Mouse (Mus musculus): ENCODE results near the gene Arhgap10.

Gene Arhgap10

GRCm38 (mm10) chr8:77517301-77518200, at the start of gene Arhgap10:
Arhgap10 (minus strand) TSS chr8:77517953.
- peak; percentile 87 to 90 for DNase-seq

DNA sequence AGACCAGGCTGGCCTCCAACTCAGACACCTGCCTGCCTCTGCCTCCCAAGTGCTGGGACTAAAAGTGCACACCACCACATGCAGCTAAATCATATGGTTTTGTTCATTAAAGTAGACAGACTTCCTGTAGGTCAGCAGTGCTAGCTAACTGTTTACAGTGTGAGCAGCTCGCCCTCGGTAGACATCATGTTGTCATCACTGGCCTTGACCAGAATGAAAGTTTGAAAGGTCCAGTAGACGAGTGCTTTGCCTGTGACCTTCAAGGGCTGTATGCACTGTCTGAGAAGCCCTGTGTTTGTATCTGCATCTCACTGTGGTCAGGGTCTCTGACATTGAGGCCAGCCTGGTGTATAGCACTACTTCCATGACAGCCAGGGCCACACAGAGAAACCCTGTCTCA, 43.7 kb upstream of the Arhgap10 start:
- no peak for DNase-seq

- no peak for DNase-seq
Observed at GRCm38 (mm10) chr8:77552491-77552890, 34.7 kb upstream of the Arhgap10 start.

DNA sequence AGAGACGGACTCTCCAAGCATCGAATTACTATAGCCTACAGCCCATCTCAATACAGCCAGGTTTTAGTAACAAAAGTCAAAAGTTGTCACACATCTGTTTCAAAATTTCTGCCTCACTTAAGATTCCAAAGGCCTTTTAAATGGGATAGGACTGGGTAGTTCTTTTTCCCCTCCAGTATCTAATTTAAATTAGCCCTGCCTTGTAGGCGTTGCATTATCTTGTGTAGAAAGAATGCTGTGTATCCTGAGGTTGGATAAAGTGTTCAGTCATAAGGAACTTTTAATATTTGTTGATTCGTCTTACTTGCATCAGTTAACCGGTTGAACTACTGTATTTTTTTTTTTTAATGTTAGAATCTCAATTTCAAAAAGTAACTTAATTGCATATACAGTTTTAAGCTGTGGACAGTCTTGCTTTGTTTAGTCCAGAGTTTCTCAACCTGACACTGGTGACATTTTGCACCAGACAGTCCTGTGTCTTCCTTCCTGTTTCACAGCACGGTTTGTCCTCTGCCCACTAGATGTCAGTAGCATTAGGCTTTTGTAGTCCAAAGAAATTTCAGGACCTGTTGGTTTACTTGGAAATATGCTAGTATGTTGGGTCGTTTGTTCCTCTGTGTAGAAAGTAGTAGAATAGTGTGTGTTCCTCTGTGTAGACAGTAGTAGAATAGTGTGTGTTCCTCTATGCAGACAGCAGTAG, 32.3 kb upstream of the Arhgap10 start:
- DNase-seq, result peak in 1 of 2 experiments; percentile 53

- DNase-seq, result peak; percentile 96
Observed at GRCm38 (mm10) chr8:77549121-77549706, 31.5 kb upstream of the Arhgap10 start, which contains the start of gene Prmt9. Prmt9 (plus strand) TSS chr8:77549397.

DNA sequence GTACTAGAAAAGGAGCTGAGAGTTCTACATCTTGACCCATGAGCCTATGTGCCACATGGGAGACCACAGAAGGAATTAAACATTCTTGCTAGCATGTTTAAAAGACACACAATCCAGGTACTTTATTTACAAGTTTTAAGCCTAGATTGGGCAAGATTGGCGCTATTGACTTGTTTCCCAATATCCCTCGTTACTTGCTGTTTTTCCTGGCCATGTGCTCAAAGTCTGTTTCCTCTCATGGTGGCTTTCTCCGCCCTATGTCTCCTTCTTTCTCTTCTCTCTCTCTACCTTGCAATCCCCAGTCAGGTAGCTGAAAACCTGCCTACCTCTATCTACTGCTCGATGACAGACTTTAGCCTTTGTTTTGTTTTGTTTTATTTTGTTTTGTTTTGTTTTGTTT, 27.9 kb upstream of the Arhgap10 start:
- DNase-seq, result no peak

DNA sequence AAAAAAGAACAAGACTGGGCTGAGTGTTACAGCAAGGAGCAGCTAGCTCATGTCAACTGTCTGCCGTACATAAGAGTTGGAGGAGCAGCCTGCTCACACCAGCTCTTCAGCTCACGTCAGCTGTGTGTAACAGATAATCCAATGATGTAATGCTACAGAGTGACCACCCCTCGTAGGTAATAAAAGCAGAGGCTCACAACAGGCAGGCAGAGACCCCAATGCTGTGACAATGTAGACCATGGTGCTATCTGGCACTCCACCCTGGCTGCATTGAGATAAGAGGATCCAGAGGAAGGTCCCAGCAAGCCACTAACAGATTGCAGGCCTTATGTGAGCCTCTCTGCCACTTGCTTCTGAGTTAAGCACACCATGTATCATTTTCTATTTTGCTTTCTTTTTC, 26.7 kb upstream of the Arhgap10 start:
- no peak for DNase-seq

DNA sequence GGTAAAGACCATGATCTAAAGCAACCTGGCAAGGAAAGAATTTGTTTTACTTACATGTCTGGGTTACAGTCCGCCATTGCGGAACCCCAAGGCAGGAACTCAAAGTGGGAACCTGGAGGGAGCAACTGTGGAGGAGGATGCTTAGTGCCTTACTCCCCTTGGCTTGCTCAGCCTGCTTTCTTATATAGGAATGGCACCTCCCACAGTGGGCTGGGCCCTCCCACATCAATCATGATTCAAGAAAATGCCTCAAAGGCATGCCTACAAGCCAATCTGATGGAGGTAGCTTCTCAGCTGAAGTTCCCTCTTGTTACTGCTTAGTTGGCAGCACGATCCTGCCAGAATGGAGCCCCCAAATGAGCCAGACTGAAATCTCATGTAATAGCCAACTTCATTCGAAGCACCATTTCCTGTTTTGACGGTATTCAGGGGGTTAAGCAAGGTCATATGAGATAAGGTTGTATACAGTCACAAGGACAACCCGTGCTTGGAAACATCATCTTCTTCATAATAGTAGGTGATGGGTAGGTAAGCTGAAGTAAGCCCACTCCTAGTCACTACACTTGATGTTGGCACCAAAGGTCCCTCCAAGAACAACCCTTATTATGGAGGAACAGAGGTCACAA, 25.5 kb upstream of the Arhgap10 start:
- DNase-seq, result no peak

DNA sequence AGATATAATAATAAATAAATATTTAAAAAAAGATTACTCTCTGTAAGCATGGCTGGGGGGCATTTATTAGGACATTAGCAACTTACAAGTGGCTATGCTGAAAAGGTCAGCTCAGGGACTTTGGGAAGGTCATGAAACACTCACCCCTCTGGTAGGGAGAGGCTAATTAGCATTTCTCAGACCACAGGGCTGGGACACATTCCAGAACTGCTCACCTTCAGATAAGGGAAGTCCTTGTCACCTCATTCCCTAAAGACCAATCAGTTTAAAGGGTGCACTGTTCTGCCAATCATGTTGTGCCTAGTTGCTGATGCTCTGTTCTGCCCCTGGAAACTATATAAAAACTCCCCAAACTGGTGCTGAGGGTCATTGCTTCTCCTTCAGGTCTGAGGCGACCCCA, 20.5 kb upstream of the Arhgap10 start:
- no peak for DNase-seq

- no peak for DNase-seq
Observed at GRCm38 (mm10) chr8:77536821-77537220, 19.1 kb upstream of the Arhgap10 start.

DNA sequence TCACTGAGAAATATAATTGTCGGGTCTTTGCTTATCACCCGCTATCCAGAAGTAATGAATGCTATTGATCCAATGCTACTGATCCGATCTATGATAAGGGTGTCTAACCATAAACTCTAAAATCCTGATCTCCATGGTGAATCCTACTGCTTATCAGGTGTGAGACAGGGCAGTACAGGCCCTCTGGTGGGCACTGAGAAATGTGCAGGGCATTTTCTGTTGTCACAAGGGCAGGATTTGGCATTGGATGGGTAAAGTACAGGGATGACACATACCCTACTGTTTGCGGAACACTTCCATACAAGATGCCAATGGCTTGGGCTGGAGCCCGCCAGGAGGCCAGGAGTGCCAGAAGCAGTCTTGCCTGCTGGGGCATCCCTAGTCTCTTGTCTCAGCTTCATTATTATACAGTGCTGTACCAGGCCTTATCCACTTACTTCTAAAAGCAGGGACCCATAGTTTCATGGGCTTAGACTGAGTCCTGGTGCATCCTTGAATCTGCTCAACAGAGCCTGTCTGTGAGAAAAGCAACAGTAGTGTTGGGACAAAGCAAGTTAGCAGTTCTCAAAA, 17.4 kb upstream of the Arhgap10 start:
- DNase-seq, result peak; percentile 42 to 62

GRCm38 (mm10) chr8:77534358-77534992, 16.7 kb upstream of the Arhgap10 start:
- DNase-seq, result no peak

GRCm38 (mm10) chr8:77526130-77526529, 8.4 kb upstream of the Arhgap10 start:
- no peak for DNase-seq

GRCm38 (mm10) chr8:77524906-77525305, 7.2 kb upstream of the Arhgap10 start:
- DNase-seq, result no peak

GRCm38 (mm10) chr8:77524018-77524615, 6.4 kb upstream of the Arhgap10 start:
- DNase-seq, result peak in 1 of 2 experiments; percentile 29

DNA sequence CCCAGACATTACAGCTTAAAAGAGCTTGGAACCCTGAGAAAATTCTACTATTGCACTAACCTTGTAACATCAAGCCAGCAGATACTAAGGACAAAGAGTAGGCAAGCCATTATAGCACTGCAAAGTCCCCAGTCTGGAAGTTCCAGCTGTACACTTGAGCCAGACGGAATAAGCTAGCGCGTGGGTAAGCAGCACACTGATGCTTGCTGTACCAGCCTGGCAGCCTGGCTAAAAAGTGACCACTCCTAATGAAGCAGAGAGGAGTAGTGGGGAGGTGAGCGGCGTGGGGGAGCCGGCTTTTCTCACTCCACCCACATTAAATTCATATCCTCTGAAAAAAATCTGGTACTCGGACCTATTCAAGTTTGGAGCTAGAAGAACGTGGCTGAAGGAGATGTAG, 5.2 kb upstream of the Arhgap10 start:
- no peak for DNase-seq

DNA sequence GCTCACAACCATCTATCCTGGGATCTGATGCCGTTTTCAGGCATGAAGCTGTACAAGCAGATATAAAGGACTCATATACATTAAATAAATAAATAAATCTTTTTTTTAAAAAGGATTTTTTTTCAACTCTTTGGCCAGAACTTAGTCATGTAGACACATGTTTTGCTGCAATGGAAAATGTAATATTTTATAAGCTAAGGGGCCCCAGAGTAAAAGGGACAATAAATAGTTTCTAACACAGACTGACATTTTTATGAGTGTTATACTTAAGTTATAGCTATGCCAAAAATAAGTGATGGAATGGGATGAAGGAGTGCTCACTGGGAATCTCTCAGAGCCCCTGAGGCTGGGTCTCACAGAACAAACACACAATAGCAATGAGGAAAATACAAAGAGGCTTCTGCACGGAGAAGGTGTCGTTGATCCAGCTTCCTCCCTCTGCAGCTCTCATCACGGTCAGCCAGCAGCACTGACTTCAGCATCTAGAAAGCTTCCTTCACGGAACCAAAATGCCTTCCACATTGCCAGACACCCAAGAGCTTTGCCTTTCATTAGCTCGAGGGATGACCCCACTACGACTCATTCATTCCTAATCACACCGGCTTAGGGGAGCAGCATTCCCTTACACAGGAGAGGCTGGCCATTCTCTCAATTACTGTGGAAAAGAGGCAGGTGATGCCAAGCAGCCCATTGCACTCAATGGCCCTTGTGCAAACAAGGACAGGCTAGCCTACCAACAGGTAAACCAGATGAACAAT, 3.5 kb upstream of the Arhgap10 start:
- no peak for DNase-seq

- no peak for DNase-seq
Observed at GRCm38 (mm10) chr8:77520601-77521000, 2.8 kb upstream of the Arhgap10 start.

- DNase-seq, result no peak
Observed at GRCm38 (mm10) chr8:77518201-77519115, 705 bp upstream of the Arhgap10 start.

DNA sequence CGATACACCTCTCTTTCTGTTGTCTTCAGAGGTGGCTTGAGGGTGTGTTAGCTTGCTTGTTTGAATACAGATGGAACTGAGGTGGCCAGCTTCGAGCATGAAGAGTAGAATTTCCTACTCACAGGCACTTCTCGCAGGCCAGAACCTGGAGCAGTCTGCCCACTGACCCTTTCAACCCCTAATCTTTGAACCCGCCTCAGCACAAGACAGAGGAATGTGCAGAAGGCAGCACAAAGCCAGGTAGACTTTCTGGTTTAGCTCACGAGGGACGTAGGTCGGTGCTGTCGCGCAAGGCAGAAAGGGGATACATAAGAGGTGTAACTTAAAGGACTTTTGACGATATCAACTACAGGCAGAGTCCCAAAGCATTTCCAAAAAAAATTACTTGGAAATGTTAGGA, 908 bp downstream of the Arhgap10 start:
- DNase-seq, result no peak

All from lung, postnatal 4 days (tissue).